Mouse (Mus musculus): ENCODE results near the gene Ep300. TPM values are rescaled to one million over a fixed set of nuclear protein-coding genes. Genes with fewer than 3 reads are reported as not detected.
"Not testable (repeated sequence)": the region's sequence is repeated elsewhere in the genome, so short reads cannot be mapped to it uniquely, and the experiment has no call there.

Gene Ep300
- total RNA-seq, 2 experiments from 2014 or later: 26.9 to 34.6 TPM

DNA sequence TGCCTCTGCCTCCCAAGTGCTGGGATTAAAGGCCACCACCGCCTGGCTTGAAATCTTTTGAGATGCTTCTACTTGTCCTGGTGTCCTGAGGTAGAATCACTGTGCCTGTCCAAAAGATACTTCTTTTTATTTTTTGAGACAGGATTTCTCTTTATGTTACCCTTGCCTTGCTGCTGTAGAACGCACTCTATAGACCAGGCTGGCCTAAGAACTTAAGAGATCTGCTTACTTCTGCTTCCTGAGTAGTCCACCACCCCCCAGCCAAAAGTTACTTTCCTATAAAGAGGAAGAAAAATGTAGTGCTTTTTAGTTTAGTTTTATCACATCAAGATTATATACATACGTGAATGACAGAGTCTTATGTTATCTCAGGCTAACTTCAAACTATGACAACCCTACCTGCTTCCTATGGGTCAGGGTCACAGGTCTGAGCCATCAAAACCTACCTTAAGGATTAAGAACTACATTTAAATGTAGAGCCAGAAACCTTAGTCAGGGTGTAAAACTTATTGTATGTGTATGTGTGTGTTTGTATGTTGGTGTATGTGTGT, 9.1 kb downstream of the Ep300 start:
- no peak for DNase-seq

DNA sequence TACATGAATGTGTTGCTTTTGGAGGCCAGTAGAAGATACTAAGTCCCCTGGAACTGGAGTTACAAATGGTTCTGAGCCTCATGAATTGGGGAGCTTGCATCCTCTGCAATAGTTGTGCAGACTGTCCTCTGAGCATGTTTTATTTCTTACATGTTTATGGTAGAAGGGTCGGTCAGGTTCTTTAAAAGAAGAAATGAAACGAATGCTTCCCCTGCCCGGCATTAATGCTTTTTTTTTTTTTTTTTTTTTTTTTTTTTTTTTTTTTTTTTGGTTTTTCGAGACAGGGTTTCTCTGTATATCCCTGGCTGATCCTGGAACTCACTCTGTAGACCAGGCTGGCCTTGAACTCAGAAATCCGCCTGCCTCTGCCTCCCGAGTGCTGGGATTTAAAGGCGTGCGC, 13.6 kb downstream of the Ep300 start:
- not testable (repeated sequence) for DNase-seq

DNA sequence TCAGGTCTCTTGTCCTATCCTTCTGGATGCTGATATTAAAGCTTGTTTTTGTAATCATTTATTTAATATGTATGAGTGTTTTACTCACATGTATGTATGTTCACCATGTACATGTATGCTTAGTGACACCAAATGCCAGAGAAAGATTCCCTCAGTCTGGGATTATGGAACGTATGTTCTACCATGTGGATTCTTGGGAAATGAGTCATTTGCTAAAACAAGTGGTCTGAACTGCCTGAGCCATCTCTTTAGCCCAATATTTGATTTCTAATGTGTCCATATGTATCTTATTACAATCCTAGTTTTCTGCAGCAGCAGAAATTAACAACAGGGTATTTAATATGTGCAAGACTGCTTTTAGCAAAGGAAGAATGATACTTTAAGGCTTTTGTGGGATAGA, 20.1 kb downstream of the Ep300 start:
- DNase-seq: no peak

DNA sequence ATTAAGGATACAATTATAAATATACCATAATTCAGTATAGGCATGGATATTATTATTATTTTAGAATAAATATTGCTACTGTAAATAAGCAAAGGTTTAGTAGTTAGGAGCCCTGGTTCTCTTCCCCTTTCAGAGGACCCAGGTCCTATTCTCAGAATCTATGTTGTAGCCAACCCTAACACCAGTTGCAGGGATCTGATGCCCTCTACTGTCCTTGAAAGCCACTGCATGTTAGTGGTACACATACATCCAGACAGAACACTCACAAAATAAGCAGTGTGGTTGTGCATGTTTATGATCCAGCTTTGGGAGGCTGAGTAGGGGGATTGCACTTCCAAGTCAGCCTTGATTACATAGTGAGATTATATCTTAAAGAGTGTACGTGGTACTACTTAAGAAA, 21.5 kb downstream of the Ep300 start:
- DNase-seq: no peak

DNA sequence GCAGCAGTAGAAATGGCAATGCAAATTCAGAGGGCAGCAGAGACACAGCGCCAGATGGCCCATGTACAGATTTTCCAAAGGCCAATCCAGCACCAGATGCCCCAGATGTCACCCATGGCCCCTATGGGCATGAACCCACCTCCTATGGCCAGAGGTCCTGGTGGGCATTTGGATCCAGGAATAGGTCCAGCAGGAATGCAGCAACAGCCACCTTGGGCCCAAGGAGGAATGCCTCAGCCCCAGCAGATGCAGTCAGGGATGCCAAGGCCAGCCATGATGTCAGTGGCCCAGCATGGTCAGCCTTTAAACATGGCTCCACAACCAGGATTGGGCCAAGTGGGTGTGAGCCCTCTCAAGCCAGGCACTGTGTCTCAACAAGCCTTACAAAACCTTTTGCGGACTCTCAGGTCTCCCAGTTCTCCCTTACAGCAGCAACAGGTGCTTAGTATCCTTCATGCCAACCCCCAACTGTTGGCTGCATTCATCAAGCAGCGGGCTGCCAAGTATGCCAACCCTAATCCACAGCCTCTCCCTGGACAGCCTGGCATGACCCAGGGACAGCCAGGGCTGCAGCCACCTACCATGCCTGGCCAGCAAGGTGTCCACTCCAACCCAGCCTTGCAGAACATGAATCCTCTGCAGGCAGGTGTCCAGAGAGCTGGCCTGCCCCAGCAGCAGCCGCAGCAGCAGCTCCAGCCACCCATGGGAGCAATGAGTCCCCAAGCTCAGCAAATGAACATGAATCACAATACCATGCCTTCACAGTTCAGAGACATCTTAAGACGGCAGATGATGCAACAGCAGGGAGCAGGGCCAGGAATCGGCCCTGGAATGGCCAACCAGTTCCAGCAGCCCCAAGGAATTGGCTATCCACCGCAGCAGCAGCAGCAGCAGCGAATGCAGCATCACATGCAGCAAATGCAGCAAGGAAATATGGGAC, 64.6 kb downstream of the Ep300 start:
- DNase-seq: peak; percentile 74

DNA sequence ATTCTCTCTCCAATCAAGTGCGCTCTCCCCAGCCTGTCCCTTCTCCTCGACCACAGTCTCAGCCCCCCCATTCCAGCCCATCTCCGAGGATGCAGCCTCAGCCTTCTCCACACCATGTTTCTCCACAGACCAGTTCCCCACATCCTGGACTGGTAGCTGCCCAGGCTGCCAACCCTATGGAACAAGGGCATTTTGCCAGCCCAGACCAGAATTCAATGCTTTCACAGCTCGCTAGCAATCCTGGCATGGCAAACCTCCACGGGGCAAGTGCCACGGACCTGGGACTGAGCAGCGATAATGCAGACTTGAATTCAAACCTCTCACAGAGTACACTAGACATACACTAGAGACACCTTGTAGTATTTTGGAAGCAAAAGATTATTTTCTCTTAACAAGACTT, 65.5 kb downstream of the Ep300 start:
- DNase-seq: no peak

DNA sequence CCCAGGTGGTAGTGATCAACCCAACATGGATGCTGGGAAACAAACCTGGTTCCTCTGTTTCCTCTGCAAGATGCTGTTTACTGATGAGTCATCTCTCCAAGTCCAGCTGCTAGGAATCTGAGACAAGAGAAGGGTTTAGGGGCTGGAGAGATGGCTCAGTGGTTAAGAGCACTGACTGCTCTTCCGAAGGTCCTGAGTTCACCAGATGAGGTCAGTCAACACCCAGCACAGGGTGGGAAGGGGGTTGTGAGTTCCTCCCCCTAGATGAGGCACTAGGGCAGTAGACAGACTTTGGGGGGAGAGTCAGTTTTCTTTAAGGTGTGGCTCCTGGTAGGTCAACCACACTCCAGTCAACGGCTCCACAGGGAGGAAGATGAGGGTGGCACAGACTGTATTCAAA, 76.5 kb downstream of the Ep300 start:
- DNase-seq: no peak

DNA sequence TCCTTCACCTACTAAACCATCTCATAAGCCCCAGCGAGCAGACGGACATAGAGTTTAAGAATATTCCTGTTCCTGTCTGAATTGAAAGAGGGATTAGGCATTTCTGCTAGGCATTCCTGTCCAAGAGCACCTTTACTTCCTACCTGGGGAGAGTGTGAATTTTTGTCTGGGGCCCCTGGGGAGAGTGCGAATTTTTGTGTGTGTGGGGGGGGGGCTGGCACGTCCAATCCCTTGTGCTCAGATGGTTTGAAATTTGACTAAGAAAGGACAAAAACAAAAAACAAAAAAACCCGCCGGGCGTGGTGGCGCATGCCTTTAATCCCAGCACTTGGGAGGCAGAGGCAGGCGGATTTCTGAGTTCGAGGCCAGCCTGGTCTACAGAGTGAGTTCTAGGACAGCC, 78.1 kb downstream of the Ep300 start:
- DNase-seq: no peak

DNA sequence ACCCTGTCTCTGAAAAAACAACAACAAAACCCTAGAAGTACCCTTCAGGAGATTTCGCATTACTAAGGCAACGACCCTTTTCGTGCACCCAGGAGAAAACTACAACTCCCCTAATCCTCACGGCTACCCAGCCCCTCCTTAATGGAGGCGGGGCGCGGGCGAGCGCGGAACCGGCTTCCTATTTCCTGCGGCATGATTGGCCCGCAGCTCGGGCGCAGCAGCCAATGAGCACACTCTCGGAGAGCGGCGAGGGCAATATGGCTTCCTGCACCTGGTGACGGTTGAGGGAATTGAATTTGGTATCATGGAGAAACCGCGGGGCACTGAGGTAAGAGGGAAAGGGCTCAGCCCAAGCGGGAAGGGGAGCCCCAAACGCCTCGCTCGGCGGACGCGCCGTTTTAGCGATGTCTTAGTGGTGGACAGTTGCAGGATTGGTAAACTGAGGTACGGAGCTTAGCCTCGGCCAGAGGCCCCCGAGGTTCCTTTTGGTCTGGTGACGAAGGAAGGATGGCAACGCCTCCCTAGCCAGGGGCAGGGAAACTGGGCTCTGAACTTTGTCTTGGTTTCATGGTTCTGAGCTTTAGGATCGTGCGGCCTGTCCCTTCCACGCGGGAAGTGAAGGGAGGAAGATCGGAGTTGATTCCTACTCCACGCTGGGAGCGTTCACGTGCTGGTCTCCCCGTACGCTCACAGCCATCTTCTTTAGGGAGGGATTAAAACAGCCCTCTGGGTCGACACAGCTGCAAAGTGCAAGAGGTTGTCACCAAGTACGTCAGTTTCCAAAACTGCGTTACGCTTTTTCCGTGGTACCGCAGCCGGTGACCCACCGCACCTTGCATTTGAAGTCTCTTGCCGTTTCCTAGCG, 78.8 kb downstream of the Ep300 start, which contains the start of gene L3mbtl2:
Gene L3mbtl2, plus strand, starts transcription at position 193 of the 865 bp plus-strand sequence.
- DNase-seq: peak; percentile 91

DNA sequence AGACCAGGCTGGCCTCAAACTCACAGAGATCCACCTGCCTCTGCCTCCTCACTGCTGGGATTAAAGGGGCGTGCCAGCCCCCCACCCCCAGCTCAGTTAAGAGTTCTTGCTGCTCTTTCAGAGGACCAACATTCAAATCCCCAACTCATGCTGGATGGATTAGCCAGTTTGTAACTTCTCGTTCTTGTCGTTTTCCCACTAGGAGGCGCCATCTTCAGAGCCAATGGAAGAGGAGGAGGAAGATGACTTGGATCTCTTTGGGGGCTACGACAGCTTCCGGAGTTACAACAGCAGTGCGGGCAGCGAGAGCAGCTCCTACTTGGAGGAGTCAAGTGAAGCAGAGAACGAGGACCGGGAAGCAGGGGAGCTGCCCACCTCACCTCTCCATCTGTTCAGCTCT, 81.8 kb downstream of the Ep300 start:
- DNase-seq: no peak

DNA sequence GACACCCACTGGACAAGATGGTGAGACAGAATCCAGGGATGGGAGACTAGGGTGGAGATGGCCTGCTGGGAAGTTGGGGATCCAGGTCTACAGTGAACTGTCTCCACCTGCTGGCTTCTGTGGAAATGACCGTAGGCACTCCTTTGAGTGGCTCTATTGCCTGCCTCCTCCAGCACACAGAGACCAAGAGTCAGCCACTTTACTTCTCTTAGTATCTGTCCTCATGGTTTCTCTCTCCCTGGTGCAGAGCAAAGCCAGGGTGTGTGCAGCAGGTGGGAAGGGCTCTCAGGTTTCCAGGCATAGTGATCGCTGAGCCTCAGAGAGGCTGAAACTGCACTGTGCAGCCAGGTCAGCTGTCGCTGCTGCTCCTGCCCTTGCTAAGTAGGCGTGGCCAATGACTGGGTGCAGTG, 85.1 kb downstream of the Ep300 start:
- DNase-seq: peak; percentile 31

DNA sequence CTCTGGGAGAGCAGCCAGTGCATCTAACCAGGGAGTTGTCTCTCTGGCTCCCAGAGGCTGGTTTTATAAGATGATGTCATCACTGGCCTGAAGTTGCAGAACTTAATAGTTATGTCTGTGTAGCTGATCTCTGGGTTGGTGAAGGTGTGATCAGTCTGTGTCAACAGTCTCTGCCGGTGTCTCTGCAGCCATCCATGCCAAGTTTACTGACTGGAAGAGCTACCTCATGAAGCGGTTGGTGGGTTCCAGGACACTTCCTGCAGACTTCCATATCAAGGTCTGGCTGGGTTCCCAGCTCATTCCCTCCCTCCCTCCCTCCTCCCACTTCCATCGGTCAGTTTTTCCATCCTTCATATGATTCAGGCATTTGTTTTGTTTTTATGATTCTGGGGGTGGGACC, 91.5 kb downstream of the Ep300 start:
- no peak for DNase-seq

DNA sequence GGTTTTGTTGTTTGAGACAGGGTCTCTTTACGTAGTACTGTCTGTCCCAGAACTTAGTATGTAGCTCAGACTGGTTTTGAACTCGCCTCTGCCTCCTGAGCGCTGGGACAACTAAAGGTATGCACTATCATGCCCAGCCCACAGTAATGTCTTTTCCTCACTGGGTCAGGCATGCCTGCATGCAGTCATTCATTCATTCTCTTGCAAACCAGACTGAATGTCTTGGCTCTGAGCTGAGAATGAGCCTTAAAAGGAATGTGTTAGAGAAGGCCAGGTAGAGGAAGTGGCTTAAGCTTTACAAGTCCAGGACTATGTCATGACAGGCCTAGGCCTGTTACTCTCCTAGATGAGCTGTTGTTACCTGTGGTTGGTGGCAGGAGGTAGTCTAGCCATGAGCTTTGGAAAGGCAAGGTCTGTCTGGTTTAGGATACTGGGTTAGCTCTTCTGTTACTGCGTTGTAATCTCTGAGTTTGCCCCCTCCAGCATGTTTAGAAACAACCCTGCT, 95.2 kb downstream of the Ep300 start:
- DNase-seq: no peak

DNA sequence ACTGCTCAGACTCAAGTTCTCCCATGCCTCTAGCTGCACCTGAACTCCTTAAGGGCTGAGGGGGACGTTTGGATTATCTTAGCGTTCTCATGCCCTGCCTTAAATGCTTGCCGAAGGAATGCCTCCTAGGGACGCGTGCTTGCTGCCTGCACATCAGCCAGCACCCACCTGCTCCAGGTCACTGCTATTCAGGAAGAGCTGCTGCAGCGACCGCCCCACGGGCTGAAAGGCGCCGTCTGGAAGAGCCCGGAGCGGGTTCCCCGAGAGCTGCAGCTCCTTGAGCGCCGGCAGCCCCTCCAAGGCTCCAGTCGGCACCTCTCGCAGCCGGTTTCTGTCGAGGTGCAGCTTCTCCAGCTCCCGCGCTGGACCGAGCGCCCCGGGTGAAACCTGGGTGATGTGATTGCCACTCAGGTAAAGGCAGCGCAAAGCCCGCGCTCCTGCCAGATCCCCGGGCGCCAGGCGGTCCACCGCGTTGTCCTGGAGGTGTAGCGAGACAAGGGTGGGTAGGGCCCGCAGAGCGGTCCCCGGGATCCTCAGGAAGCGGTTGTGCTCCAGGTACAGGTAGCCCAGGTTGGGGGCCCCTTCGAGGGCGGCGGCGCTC, 108.3 kb downstream of the Ep300 start:
- DNase-seq: no peak

DNA sequence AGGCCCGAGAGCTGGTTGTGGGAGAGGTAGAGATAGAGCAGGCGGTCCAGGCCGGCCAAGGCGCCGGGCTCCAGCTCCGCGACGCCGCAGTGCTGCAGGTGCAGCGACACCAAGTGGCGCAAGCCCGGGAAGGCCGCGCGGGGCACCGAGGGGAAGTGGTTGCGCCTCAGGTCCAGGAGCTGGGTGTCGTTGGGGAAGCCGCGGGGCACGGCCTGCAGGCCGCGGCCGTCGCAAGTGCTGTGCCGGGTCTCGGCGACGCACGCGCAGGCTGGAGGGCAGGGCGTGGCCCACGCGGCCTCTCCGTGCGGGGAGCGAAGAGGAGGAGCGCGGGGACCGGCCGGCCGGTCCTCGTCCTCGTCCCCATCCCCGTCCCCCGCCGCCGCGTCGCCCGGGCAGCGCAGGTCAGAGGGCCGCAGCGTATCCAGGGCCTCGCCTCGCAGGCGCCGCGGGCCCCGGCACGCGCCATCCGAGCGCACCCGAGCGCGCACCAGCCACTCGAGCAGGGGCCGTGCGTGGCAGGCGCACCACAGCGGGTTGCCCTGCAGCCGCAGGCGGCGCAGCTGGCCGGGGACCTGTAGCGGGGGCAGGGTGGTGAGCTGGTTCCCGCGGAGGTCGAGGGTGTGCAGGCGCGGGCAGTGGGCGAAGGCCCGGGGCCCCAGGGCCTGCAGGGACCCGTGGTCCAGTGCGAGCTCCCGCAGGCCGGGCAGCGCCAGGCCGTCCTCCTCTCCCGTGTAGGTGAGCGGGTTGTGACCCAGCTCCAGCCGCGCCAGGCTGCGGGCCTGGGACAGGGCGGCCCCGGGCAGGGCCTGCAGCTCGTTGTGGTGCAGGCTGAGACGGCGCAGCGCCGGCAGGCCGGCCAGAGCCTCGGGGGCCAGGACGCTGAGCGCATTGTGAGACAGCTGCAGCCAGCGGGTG, 109.1 kb downstream of the Ep300 start:
- peak; percentile 82 for DNase-seq

DNA sequence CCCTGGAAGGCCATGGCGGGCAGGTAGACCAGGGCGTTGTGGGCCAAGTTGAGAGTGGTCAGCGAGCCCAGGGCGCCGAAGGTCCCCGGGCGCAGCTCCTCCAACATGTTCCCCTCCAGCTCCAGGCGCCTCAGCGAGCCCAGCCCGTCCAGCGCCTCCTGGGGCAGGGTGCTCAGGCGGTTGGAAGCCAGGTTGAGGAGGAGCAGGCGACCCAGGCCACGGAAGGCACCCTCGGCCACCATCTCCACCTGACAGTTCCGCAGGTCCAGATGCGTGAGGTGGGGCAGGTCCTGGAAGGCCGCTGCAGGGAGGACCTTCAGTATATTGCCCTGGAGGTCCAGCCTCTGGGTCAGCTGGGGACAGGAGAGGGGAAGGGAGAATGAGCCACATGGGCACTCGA, 109.7 kb downstream of the Ep300 start:
- DNase-seq: no peak

DNA sequence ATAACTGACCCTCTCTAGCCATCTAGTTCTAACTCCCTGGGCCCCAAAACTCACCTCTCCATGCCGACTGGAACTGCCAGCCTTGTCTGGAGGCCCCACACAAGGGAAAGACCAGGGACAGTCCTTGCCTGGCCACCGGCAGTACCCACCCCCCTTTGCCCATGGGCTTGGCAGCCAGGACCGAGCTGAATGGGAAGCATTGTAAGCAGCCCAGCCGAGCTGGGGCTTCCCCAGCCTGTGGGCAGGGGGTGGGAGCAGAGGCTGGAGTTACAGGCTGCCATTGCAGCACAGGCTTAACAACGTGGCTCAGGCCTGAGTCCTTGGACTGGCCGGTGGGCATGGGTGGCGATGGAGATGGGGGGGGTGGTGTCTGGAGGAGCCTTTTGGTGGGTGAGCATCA, 112.0 kb downstream of the Ep300 start, which contains the start of gene Chadl:
Gene Chadl, minus strand, starts transcription at position 113 of the 400 bp plus-strand sequence.
- no peak for DNase-seq

DNA sequence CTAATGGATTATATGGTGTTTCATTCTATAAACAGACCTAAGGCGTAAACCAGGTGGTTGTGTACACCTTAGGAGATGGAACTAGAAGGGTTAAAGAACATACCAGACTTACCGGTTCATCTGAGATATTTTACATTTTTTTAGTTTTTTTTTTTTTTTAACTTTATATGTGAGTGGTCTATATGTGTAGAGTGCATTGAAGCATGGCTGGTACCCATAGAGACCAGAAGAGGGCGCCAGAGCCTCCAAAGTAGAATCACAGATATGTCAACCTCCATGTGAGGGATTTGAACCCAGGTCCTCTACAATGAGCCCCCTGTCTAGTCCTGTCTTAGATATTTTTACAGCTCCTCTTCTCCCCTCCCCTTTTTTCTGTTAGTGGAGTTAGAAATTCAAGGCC, 112.7 kb downstream of the Ep300 start:
- DNase-seq: no peak

DNA sequence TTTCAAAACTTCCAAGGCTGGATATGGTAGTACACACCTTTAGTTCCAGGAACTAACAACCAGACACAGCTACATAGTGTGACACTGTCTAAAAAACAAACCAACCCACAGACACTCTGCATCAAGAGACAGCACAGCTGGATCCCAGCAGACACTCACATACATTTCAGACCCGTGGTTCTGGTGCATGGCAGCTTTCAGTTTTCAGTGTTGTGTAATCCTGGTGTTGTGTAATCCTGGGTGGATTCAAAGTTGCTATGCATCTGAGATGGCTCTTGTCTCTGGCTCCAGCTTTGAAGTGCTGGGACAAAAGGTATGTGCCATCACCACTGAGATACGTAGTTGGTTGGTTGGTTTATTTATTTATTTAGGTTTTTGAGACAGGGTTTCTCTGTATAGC, 113.4 kb downstream of the Ep300 start:
- no peak for DNase-seq

DNA sequence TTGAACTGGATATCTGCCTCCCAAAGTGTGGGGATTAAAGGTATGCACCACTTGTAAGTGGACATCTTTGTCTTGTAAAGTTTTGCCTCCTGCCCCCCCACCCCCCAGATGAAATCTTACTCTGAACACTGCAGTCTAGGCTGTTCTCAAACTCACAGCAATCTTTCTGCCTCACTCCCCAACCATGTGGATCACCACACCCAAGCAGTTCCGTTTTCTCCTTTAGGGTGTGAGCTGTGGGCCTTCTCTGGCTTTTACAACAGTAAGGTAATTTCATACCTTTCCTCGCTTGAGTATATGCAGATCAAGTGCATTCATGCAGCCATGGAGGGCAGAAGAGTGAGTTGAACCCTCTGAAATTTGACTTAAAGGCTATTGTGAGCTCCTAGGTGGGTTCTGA, 115.0 kb downstream of the Ep300 start:
- no peak for DNase-seq

DNA sequence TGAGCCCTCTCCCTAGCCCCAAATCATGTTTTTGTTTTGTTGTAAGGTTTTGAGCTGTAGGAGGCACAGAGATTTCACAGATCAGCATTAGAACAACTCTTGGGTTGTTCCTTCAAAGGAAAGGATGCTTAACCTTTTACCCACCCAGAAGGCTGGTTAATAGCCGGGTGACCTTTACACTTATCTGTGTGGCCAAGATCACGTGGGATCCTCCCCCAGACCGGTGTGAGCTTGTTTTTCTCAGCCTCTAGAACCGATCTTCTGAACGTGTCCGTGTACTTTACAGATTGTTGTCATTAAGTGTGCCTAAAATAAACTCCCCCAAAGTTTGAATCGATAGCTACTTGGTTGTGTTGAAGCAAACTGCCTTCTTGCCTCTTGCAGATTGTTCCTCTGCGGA, 115.5 kb downstream of the Ep300 start:
- no peak for DNase-seq
